Mouse (Mus musculus): ENCODE measurements around the gene Eea1. TPM values are rescaled to one million over a fixed set of nuclear protein-coding genes. Genes with fewer than 3 reads are reported as not detected.

The Eea1 gene
- 17.4 and 17.8 TPM in 2 replicates for polyA plus RNA-seq (2012; rRNA removed)

GRCm38 (mm10) chr10:95940046-95940900 lies at the start of gene Eea1:
Gene Eea1 (plus strand): TSS chr10:95940650.
- peak within 1 kb of the TSS; percentile 78 for H3K4me3 ChIP-seq (replicated peaks; ENCODE audit: insufficient read depth, low read depth, low read length)
- no peaks in the 10 kb centered on the region for H3K27me3 ChIP-seq (ENCODE audit: control insufficient read depth, insufficient read depth, low read length)
- peak; percentile 90 to 95 for DNase-seq
- TF ChIP-seq POLR2A (IDR thresholded peaks at IDR 0.05; ENCODE audit: borderline replicate concordance, insufficient read depth, low read length) (peak; percentile 86), CTCF (IDR thresholded peaks at IDR 0.05; ENCODE audit: borderline replicate concordance, insufficient read depth, low read depth, low read length) (no peak)
- WGBS: under 1% methylated on average over 52 of the region's 59 CpGs
- peak within 1 kb of the TSS; percentile 49 for H3K27ac ChIP-seq (ENCODE audit: insufficient read depth, low read length)
- H3K4me1 ChIP-seq (ENCODE audit: control insufficient read depth, insufficient read depth, low read length): no peaks in the 10 kb centered on the region; the same call in 1 of the 2 replicates

- Histone ChIP-seq H3K4me3 (replicated peaks; ENCODE audit: insufficient read depth, low read depth, low read length) (no peak overlapping the region), H3K27ac (ENCODE audit: insufficient read depth, low read length) (no peak overlapping the region), H3K4me1 (ENCODE audit: control insufficient read depth, insufficient read depth, low read length) (0 out of 2 replicates have a peak, but pooled peaks cover 3% of the 10 kb centered on the region), H3K27me3 (ENCODE audit: control insufficient read depth, insufficient read depth, low read length) (no peaks in the 10 kb centered on the region)
- DNase-seq: no peak
- WGBS: 85% methylated on average over 7 of the region's 7 CpGs
- no peak for TF ChIP-seq POLR2A (IDR thresholded peaks at IDR 0.05; ENCODE audit: borderline replicate concordance, insufficient read depth, low read length)
- no peak for TF ChIP-seq CTCF (IDR thresholded peaks at IDR 0.05; ENCODE audit: borderline replicate concordance, insufficient read depth, low read depth, low read length)
These were observed 49.1 kb upstream of the Eea1 start for GRCm38 (mm10) chr10:95891214-95891960.

GRCm38 (mm10) chr10:95892132-95892531 lies 48.3 kb upstream of the Eea1 start:
- H3K4me1 ChIP-seq (ENCODE audit: control insufficient read depth, insufficient read depth, low read length): 0 out of 2 replicates have a peak, but pooled peaks cover 3% of the 10 kb centered on the region
- H3K27me3 ChIP-seq (ENCODE audit: control insufficient read depth, insufficient read depth, low read length): no peaks in the 10 kb centered on the region
- 73% methylated on average over 9 of the region's 9 CpGs for WGBS
- no peak overlapping the region for H3K27ac ChIP-seq (ENCODE audit: insufficient read depth, low read length)
- DNase-seq: no peak
- TF ChIP-seq POLR2A (IDR thresholded peaks at IDR 0.05; ENCODE audit: borderline replicate concordance, insufficient read depth, low read length): no peak
- no peak for TF ChIP-seq CTCF (IDR thresholded peaks at IDR 0.05; ENCODE audit: borderline replicate concordance, insufficient read depth, low read depth, low read length)
- no peak overlapping the region for H3K4me3 ChIP-seq (replicated peaks; ENCODE audit: insufficient read depth, low read depth, low read length)

GRCm38 (mm10) chr10:95893291-95893932 lies 47.0 kb upstream of the Eea1 start:
- WGBS: 88% methylated on average over 14 of the region's 14 CpGs
- TF ChIP-seq POLR2A (IDR thresholded peaks at IDR 0.05; ENCODE audit: borderline replicate concordance, insufficient read depth, low read length) (no peak), CTCF (IDR thresholded peaks at IDR 0.05; ENCODE audit: borderline replicate concordance, insufficient read depth, low read depth, low read length) (no peak)

DNA sequence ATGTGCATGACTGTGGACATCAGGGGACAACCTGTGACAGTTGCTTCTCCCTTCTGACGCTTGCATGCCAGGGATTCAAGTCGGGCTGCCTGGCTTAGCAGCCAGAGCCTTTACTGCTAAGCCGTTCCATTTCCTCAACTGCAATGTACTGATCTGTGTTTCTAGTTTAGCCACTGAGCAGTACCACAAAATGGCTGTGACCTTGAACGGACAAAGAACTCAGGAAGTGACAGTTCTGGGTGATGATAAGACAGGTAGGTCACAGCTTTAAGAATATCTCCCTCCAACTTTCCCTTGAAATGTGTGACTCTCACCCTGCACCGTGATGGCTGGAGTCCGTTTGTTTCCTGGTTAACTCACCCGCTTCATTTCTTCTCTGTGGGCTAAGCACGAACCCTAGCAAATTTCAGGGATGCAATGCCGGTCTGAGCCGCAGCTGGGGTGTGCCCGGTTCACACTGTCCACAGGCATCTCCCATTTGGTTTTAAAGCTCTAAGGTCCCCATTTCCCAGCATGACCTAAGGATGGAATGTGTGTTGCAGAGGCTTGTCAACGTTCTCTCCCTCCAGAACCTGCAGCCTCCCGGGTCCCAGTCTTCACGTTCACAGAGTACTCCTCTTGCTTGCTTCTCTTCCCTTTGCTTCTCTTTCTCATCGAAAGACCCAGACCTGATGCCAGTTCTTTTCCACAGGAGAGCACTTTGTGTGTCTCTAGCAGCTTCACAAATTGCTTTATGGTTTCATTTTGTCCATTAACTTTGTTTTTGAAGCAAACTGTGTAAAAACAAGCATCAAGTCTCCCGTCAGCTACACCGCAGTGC lies 46.2 kb upstream of the Eea1 start:
- no peak for DNase-seq
- 26% methylated on average over 17 of the region's 17 CpGs for WGBS
- H3K4me3 ChIP-seq (replicated peaks; ENCODE audit: insufficient read depth, low read depth, low read length): peak overlapping the region; percentile 53
- no peaks in the 10 kb centered on the region for H3K27me3 ChIP-seq (ENCODE audit: control insufficient read depth, insufficient read depth, low read length)
- H3K27ac ChIP-seq (ENCODE audit: insufficient read depth, low read length): no peak overlapping the region
- TF ChIP-seq POLR2A (IDR thresholded peaks at IDR 0.05; ENCODE audit: borderline replicate concordance, insufficient read depth, low read length) (no peak), CTCF (IDR thresholded peaks at IDR 0.05; ENCODE audit: borderline replicate concordance, insufficient read depth, low read depth, low read length) (no peak)
- 0 out of 2 replicates have a peak, but pooled peaks cover 3% of the 10 kb centered on the region for H3K4me1 ChIP-seq (ENCODE audit: control insufficient read depth, insufficient read depth, low read length)

More at GRCm38 (mm10) chr10:95893291-95893932, 47.0 kb upstream of the Eea1 start:
- Histone ChIP-seq H3K4me3 (replicated peaks; ENCODE audit: insufficient read depth, low read depth, low read length) (no peak overlapping the region), H3K4me1 (ENCODE audit: control insufficient read depth, insufficient read depth, low read length) (0 out of 2 replicates have a peak, but pooled peaks cover 3% of the 10 kb centered on the region), H3K27me3 (ENCODE audit: control insufficient read depth, insufficient read depth, low read length) (no peaks in the 10 kb centered on the region), H3K27ac (ENCODE audit: insufficient read depth, low read length) (no peak overlapping the region)
- no peak for DNase-seq

DNA sequence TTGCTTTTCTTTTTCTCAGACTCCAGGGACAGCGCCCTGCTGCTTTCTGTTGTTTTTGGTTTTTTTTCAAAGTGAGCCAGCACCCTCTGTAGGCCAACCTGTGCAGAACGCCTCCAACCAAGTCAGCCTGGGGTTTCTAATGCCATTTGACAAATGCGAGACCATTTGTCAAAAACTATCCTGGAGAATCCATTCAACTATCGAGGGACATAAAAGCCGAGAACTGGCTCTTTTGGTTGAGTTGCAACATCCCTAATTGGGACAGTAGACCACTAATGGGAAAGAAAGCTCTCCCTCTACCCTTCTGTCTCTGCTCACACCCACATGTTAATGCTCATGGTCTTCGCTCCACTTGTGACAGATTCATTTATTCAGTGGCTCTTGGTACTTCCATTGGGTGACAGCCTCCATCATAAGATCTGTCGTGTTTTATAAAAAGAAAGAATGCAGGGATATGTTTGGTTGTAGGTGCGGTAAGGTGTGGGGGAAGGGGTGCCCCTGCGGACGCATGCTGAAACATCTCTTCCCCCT lies 45.5 kb upstream of the Eea1 start:
- no peak overlapping the region for H3K27ac ChIP-seq (ENCODE audit: insufficient read depth, low read length)
- H3K4me3 ChIP-seq (replicated peaks; ENCODE audit: insufficient read depth, low read depth, low read length): peak overlapping the region; percentile 53
- 0 out of 2 replicates have a peak, but pooled peaks cover 3% of the 10 kb centered on the region for H3K4me1 ChIP-seq (ENCODE audit: control insufficient read depth, insufficient read depth, low read length)
- DNase-seq: peak; percentile 63 to 72
- TF ChIP-seq CTCF (IDR thresholded peaks at IDR 0.05; ENCODE audit: borderline replicate concordance, insufficient read depth, low read depth, low read length): peak; percentile 87
- no peak for TF ChIP-seq POLR2A (IDR thresholded peaks at IDR 0.05; ENCODE audit: borderline replicate concordance, insufficient read depth, low read length)
- H3K27me3 ChIP-seq (ENCODE audit: control insufficient read depth, insufficient read depth, low read length): no peaks in the 10 kb centered on the region
- 42% methylated on average over 10 of the region's 10 CpGs for WGBS
